ENCODE assay signal across 8 mouse cellular contexts in genomic region chr10:18430973-18431372, GRCm38 (mm10).
A peak's percentile ranks its signal among the peaks of the same experiment; 100 is the strongest.
DNase-seq lines count a peak whose midpoint lies in the region; ATAC-seq lines count a peak whose summit lies in the region.

No protein-coding gene starts in this region.

- H3K4me3 ChIP-seq in intestine, embryonic 14.5 days (ENCODE audit: low read depth, low read length): peak overlapping the region; percentile 34
- H3K4me3 ChIP-seq in megakaryocyte, embryonic 14.5 days (replicated peaks): peak overlapping the region; percentile 89

- peak; percentile 68; the same call in 1 of the 2 replicates for ATAC-seq in intestine, embryonic 14.5 days (replicated peaks; ENCODE audit: low FRiP score, low TSS enrichment, low read depth)

- DNase-seq in ZHBTc4 (ENCODE audit: low read depth, low spot score): peak; percentile 67
- DNase-seq in embryo, embryonic 10.5 days (ENCODE audit: low spot score): peak; percentile 62
- DNase-seq in gastrocnemius, postnatal 36 days: peak; percentile 75 to 84
- DNase-seq in intestine, embryonic 14.5 days (ENCODE audit: low spot score): peak; percentile 76
- DNase-seq in left cerebral cortex, postnatal 25 days (ENCODE audit: low spot score in 2 of 2): peak; percentile 31 to 50
- peak; percentile 64 for DNase-seq in right cerebral cortex, postnatal 14 days
- no peak for DNase-seq in c-Kit-positive CD71-positive TER-119-positive erythroid progenitor cells, embryonic 14.5 days (ENCODE audit: low spot score)

- 0 out of 2 replicates have a peak, but pooled peaks cover 2% of the 10 kb centered on the region for H3K9me3 ChIP-seq in intestine, embryonic 14.5 days (ENCODE audit: control insufficient read depth, low read length)
- peaks cover 20% of the 10 kb centered on the region for H3K9me3 ChIP-seq in megakaryocyte, embryonic 14.5 days

- H3K9ac ChIP-seq in intestine, embryonic 14.5 days (ENCODE audit: low read length): peak overlapping the region; percentile 46

- peak overlapping the region; percentile 61 for H3K4me2 ChIP-seq in intestine, embryonic 14.5 days (ENCODE audit: low read length)

- H3K27ac ChIP-seq in intestine, embryonic 14.5 days (ENCODE audit: low read depth): peak overlapping the region; percentile 69

- 14% methylated on average over 18 of the region's 18 CpGs for WGBS in intestine, embryonic 14.5 days

- no peaks in the 10 kb centered on the region for H3K27me3 ChIP-seq in intestine, embryonic 14.5 days (replicated peaks; ENCODE audit: control insufficient read depth, insufficient read depth, low read length)
- H3K27me3 ChIP-seq in megakaryocyte, embryonic 14.5 days (replicated peaks): peaks cover 45% of the 10 kb centered on the region

- no peaks in the 10 kb centered on the region for H3K36me3 ChIP-seq in intestine, embryonic 14.5 days (ENCODE audit: control insufficient read depth, insufficient read depth, low read length)
- H3K36me3 ChIP-seq in megakaryocyte, embryonic 14.5 days (replicated peaks; ENCODE audit: low read length): no peaks in the 10 kb centered on the region

- intact Hi-C loops in gastrocnemius, postnatal 36 days (cut with DNase I): no loop called here
- intact Hi-C loops in left cerebral cortex, postnatal 25 days (cut with DNase I): no loop called here

- peaks cover 17% of the 10 kb centered on the region for H3K4me1 ChIP-seq in intestine, embryonic 14.5 days (replicated peaks; ENCODE audit: control insufficient read depth, insufficient read depth, low read length)
- H3K4me1 ChIP-seq in megakaryocyte, embryonic 14.5 days: peaks cover 17% of the 10 kb centered on the region
